Comparison of ENCODE assay signal across 1 mouse cellular context in genomic region chr3:96058231-96058896, GRCm38 (mm10).
TF ChIP-seq lines count a peak whose summit lies in the region.

TSS of gene Vps45 (minus strand) at chr3:96058466.

TF ChIP-seq in CH12.LX, 34 proteins besides CTCF, POLR2A, EP300 and RAD21 (continued from another document):
- no peak for TF ChIP-seq SMC3 (IDR thresholded peaks at IDR 0.05; ENCODE audit: low read depth, low read length)
- 0 out of 2 replicates have a peak, but pooled peaks have one; percentile 16 for TF ChIP-seq ETS1 (conservative IDR thresholded peaks at IDR 0.05; ENCODE audit: low read depth, low read length)
- TF ChIP-seq SIN3A (IDR thresholded peaks at IDR 0.05; ENCODE audit: low read length): peak; percentile 16
- no peak for TF ChIP-seq GABPA (IDR thresholded peaks at IDR 0.05; ENCODE audit: insufficient replicate concordance, low read depth, low read length)
- peak; percentile 72 for TF ChIP-seq MXI1 (IDR thresholded peaks at IDR 0.05; ENCODE audit: low read depth, low read length)
- no peak for TF ChIP-seq POLR2AphosphoS2 (IDR thresholded peaks at IDR 0.05; ENCODE audit: low read depth, low read length)
- no peak for TF ChIP-seq PAX5 (IDR thresholded peaks at IDR 0.05; ENCODE audit: low read length)
- no peak; the same call in 1 of the 2 replicates for TF ChIP-seq TBP (conservative IDR thresholded peaks at IDR 0.05; ENCODE audit: low read depth, low read length)
- TF ChIP-seq MAFK (IDR thresholded peaks at IDR 0.05; ENCODE audit: insufficient replicate concordance, low read length): no peak; the same call in 1 of the 2 replicates
- peak; percentile 41; the same call in 1 of the 2 replicates for TF ChIP-seq ELF1 (IDR thresholded peaks at IDR 0.05; ENCODE audit: low read depth, low read length)
- TF ChIP-seq NELFE (IDR thresholded peaks at IDR 0.05; ENCODE audit: low read depth, low read length): peak; percentile 92
- no peak for TF ChIP-seq USF2 (conservative IDR thresholded peaks at IDR 0.05; ENCODE audit: low read depth, low read length)
- 0 out of 2 replicates have a peak, but pooled peaks have one; percentile 49 for TF ChIP-seq E2F4 (IDR thresholded peaks at IDR 0.05; ENCODE audit: insufficient replicate concordance, low read depth, low read length)
- peak; percentile 88 for TF ChIP-seq ZMIZ1 (IDR thresholded peaks at IDR 0.05; ENCODE audit: low read depth, low read length)
- TF ChIP-seq ZKSCAN1 (IDR thresholded peaks at IDR 0.05; ENCODE audit: borderline replicate concordance, low read depth, low read length): no peak
- TF ChIP-seq CHD1 (IDR thresholded peaks at IDR 0.05; ENCODE audit: low read depth, low read length): no peak
- TF ChIP-seq TCF12 (IDR thresholded peaks at IDR 0.05; ENCODE audit: low read depth, low read length): peak; percentile 57; the same call in 1 of the 2 replicates
- no peak for TF ChIP-seq ZC3H11A (IDR thresholded peaks at IDR 0.05; ENCODE audit: low read depth, low read length)
- TF ChIP-seq BHLHE40 (IDR thresholded peaks at IDR 0.05; ENCODE audit: low read depth, low read length): no peak
- peak; percentile 9; the same call in 1 of the 2 replicates for TF ChIP-seq MAZ (IDR thresholded peaks at IDR 0.05; ENCODE audit: low read depth, low read length)
- 0 out of 2 replicates have a peak, but pooled peaks have one; percentile 18 for TF ChIP-seq KAT2A (IDR thresholded peaks at IDR 0.05; ENCODE audit: insufficient replicate concordance, low read length)
- TF ChIP-seq RCOR1 (conservative IDR thresholded peaks at IDR 0.05; ENCODE audit: low read depth, low read length): no peak
- TF ChIP-seq IRF4 (IDR thresholded peaks at IDR 0.05; ENCODE audit: low read depth, low read length): no peak
- TF ChIP-seq HCFC1 (IDR thresholded peaks at IDR 0.05; ENCODE audit: low read depth, low read length): peak; percentile 48; the same call in 1 of the 2 replicates
- TF ChIP-seq USF1 (IDR thresholded peaks at IDR 0.05; ENCODE audit: low read depth, low read length): no peak
